ENCODE assay signal across 8 mouse cellular contexts in genomic region chrX:101429976-101430375, GRCm38 (mm10). TPM values are rescaled to one million over a fixed set of nuclear protein-coding genes. Genes with fewer than 3 reads are reported as not detected.
DNase-seq lines count a peak whose midpoint lies in the region; ATAC-seq and TF ChIP-seq lines count a peak whose summit lies in the region.

No protein-coding gene starts in this region.

- H3K4me3 ChIP-seq in gastrocnemius, adult 2 months: peak overlapping the region; percentile 88
- peak overlapping the region; percentile 63 for H3K4me3 ChIP-seq in hindbrain, embryonic 11.5 days (ENCODE audit: low read depth, low read length)
- peak overlapping the region; percentile 61 for H3K4me3 ChIP-seq in macrophage (ENCODE audit: inconsistent target)

- H3K79me2 ChIP-seq in macrophage (ENCODE audit: inconsistent target): peaks cover 53% of the 10 kb centered on the region

- H3K27ac ChIP-seq in gastrocnemius, adult 2 months: peak overlapping the region; percentile 93
- peak overlapping the region; percentile 94 for H3K27ac ChIP-seq in hindbrain, embryonic 11.5 days (ENCODE audit: low read depth, low read length)
- peak overlapping the region; percentile 89 for H3K27ac ChIP-seq in macrophage

- H3K4me1 ChIP-seq in hindbrain, embryonic 11.5 days (replicated peaks; ENCODE audit: control insufficient read depth, insufficient read depth, low read length): no peaks in the 10 kb centered on the region

- no peaks in the 10 kb centered on the region for H3K36me3 ChIP-seq in hindbrain, embryonic 11.5 days (ENCODE audit: control insufficient read depth, insufficient read depth, low read length)
- no peaks in the 10 kb centered on the region for H3K36me3 ChIP-seq in macrophage (ENCODE audit: inconsistent target)

- WGBS in hindbrain, embryonic 11.5 days: 9% methylated on average over 14 of the region's 14 CpGs
- WGBS in macrophage (ENCODE audit: missing documents): 21% methylated on average over 13 of the region's 14 CpGs

- DNase-seq in gastrocnemius, adult 2 months: no peak
- no peak for DNase-seq in gastrocnemius, postnatal 36 days
- DNase-seq in 3134 (ENCODE audit: extremely low read depth, insufficient read length, low spot score): peak; percentile 49
- DNase-seq in c-Kit-positive CD71-positive TER-119-positive erythroid progenitor cells, embryonic 14.5 days (ENCODE audit: low spot score): peak; percentile 29
- peak; percentile 59 for DNase-seq in hindbrain, embryonic 11.5 days (ENCODE audit: low spot score)
- DNase-seq in adrenal gland, postnatal 25 days: no peak
- DNase-seq in adrenal gland, adult 8-10 months: no peak

- H3K9me3 ChIP-seq in hindbrain, embryonic 11.5 days (ENCODE audit: control insufficient read depth, low read length): no peaks in the 10 kb centered on the region

- intact Hi-C loops in gastrocnemius, adult 2 months (cut with DNase I): loop anchor here (1.0 to 10.0 kb wide), 3 partner anchors 57 to 298 kb away; no protein-coding TSS in a partner anchor
- intact Hi-C loops in gastrocnemius, postnatal 36 days (cut with DNase I): loop anchor here (5.0 kb wide), 2 partner anchors 57 to 87 kb away; no protein-coding TSS in a partner anchor

- peak overlapping the region; percentile 51 for H3K4me2 ChIP-seq in hindbrain, embryonic 11.5 days (replicated peaks; ENCODE audit: low read depth, low read length)

- TF ChIP-seq CTCF in gastrocnemius, adult 2 months (IDR thresholded peaks at IDR 0.05): no peak

- ATAC-seq in hindbrain, embryonic 11.5 days (ENCODE audit: low FRiP score): peak; percentile 73

- H3K9ac ChIP-seq in hindbrain, embryonic 11.5 days (ENCODE audit: low read depth, low read length): peak overlapping the region; percentile 88

- H3K27me3 ChIP-seq in hindbrain, embryonic 11.5 days (ENCODE audit: control insufficient read depth, insufficient read depth, low read length): 0 out of 2 replicates have a peak, but pooled peaks cover 2% of the 10 kb centered on the region

RNA-seq across cellular contexts. Expression of gene Nono, which starts 0.9 kb away (rescaled TPM):
- 10 to 100 TPM; 40.0 to 42.7 TPM for total RNA-seq in gastrocnemius, adult 2 months (2021)
- 10 to 100 TPM; 38.9 to 43.4 TPM for total RNA-seq in gastrocnemius, postnatal 36 days (2021)
- polyA plus RNA-seq in hindbrain, embryonic 11.5 days (2014; fragmentation: Nextera tagmentation; extraction: Ambion mirVana): 550 and 663 TPM in 2 replicates
- total RNA-seq in macrophage (2018; cell fraction: chromatin; rRNA removed): 100 to 1,000 TPM in 23 of 26 experiments, 10 to 100 TPM in 3; 66.2 to 595 (median 270) TPM
- total RNA-seq in macrophage (2018; cell fraction: cytosol; rRNA removed): 100 to 1,000 TPM; 108 to 198 (median 150) TPM
- total RNA-seq in macrophage (2018; cell fraction: nucleus; rRNA removed): 100 to 1,000 TPM in 21 of 26 experiments, 10 to 100 TPM in 5; 74.7 to 411 (median 200) TPM
- polyA plus RNA-seq in macrophage (2018): 169 to 225 TPM (median 178 TPM) in 3 replicates
- total RNA-seq in adrenal gland, postnatal 25 days (2021): 218 and 222 TPM in 2 replicates
- total RNA-seq in adrenal gland, adult 8-10 months (2022): 100 to 1,000 TPM; 175 to 204 (median 197) TPM

RNA-seq across cellular contexts. Expression of gene Zmym3, which starts 9.3 kb away (rescaled TPM):
- total RNA-seq in gastrocnemius, adult 2 months (2021): 10 to 100 TPM in 1 of 2 experiments, 1 to 10 TPM in 1; 9.1 to 10.7 TPM
- total RNA-seq in gastrocnemius, postnatal 36 days (2021): 10 to 100 TPM in 1 of 2 experiments, 1 to 10 TPM in 1; 7.0 to 11.1 TPM
- polyA plus RNA-seq in hindbrain, embryonic 11.5 days (2014; fragmentation: Nextera tagmentation; extraction: Ambion mirVana): 20.1 and 24.2 TPM in 2 replicates
- total RNA-seq in macrophage (2018; cell fraction: chromatin; rRNA removed): 100 to 1,000 TPM in 9 of 26 experiments, 10 to 100 TPM in 16, 1 to 10 TPM in 1; 9.7 to 160 (median 76.3) TPM
- 10 to 100 TPM in 21 of 26 experiments, 1 to 10 TPM in 5; 5.9 to 23.0 (median 14.6) TPM for total RNA-seq in macrophage (2018; cell fraction: cytosol; rRNA removed)
- total RNA-seq in macrophage (2018; cell fraction: nucleus; rRNA removed): 10 to 100 TPM; 10.9 to 82.0 (median 40.1) TPM
- 11.5 to 20.5 TPM (median 15.3 TPM) in 3 replicates for polyA plus RNA-seq in macrophage (2018)
- total RNA-seq in adrenal gland, postnatal 25 days (2021): 77.9 and 131 TPM in 2 replicates
- total RNA-seq in adrenal gland, adult 8-10 months (2022): 100 to 1,000 TPM in 2 of 4 experiments, 10 to 100 TPM in 2; 87.4 to 124 (median 103) TPM

RNA-seq across cellular contexts. Expression of gene Itgb1bp2, which starts 18.9 kb away (rescaled TPM):
- total RNA-seq in gastrocnemius, adult 2 months (2021): 100 to 1,000 TPM; 121 to 175 TPM
- 100 to 1,000 TPM; 211 to 226 TPM for total RNA-seq in gastrocnemius, postnatal 36 days (2021)
- 2.8 and 3.9 TPM in 2 replicates for polyA plus RNA-seq in hindbrain, embryonic 11.5 days (2014; fragmentation: Nextera tagmentation; extraction: Ambion mirVana)
- 10 to 100 TPM in 10 of 26 experiments, 1 to 10 TPM in 15, under 1 TPM in 1; 0.99 to 22.5 (median 9.4) TPM for total RNA-seq in macrophage (2018; cell fraction: chromatin; rRNA removed)
- total RNA-seq in macrophage (2018; cell fraction: cytosol; rRNA removed): under 1 TPM in 11 of 26 experiments, not detected in 15; 0.10 to 0.44 (median 0.24) TPM
- 10 to 100 TPM in 2 of 26 experiments, 1 to 10 TPM in 22, under 1 TPM in 1, not detected in 1; 0.92 to 15.4 (median 4.5) TPM for total RNA-seq in macrophage (2018; cell fraction: nucleus; rRNA removed)
- 0.35 TPM in 1 of 3 replicates, not detected in the others for polyA plus RNA-seq in macrophage (2018)
- total RNA-seq in adrenal gland, postnatal 25 days (2021): 0.94 and 1.2 TPM in 2 replicates
- 1 to 10 TPM in 1 of 4 experiments, under 1 TPM in 3; 0.38 to 1.3 (median 0.67) TPM for total RNA-seq in adrenal gland, adult 8-10 months (2022)

RNA-seq across cellular contexts. Expression of gene Gjb1, which starts 53.8 kb away (rescaled TPM):
- under 1 TPM; 0.14 to 0.20 TPM for total RNA-seq in gastrocnemius, adult 2 months (2021)
- under 1 TPM; 0.28 to 0.57 TPM for total RNA-seq in gastrocnemius, postnatal 36 days (2021)
- polyA plus RNA-seq in hindbrain, embryonic 11.5 days (2014; fragmentation: Nextera tagmentation; extraction: Ambion mirVana): 0.29 and 0.62 TPM in 2 replicates
- not detected for total RNA-seq in macrophage (2018; cell fraction: chromatin; rRNA removed)
- total RNA-seq in macrophage (2018; cell fraction: cytosol; rRNA removed): not detected
- total RNA-seq in macrophage (2018; cell fraction: nucleus; rRNA removed): not detected
- polyA plus RNA-seq in macrophage (2018): not detected in 3 replicates
- total RNA-seq in adrenal gland, postnatal 25 days (2021): 8.5 TPM in 1 of 2 replicates, not detected in the other
- under 1 TPM in 1 of 4 experiments, not detected in 3; 0.48 TPM for total RNA-seq in adrenal gland, adult 8-10 months (2022)

Comparison
In these comparisons a context has a peak if more than half of its experiments do, and no peak if none do; other contexts are left out.
1. DNase-seq: peak in 3134 (single experiment), c-Kit-positive CD71-positive TER-119-positive erythroid progenitor cells, embryonic 14.5 days (single experiment) and hindbrain, embryonic 11.5 days (single experiment); none in gastrocnemius, adult 2 months (single experiment), gastrocnemius, postnatal 36 days (0 of 2), adrenal gland, postnatal 25 days (single experiment) and adrenal gland, adult 8-10 months (single experiment).
2. RNA of gene Itgb1bp2, which starts 18.9 kb away (total RNA-seq): 211 to 226 TPM in gastrocnemius, postnatal 36 days and 121 to 175 TPM in gastrocnemius, adult 2 months; 0.38 to 1.3 TPM in adrenal gland, adult 8-10 months and 0.94 to 1.2 TPM in adrenal gland, postnatal 25 days; every median in the first group is over 10 times any median in the second.
3. Peak in every context shown above with its lines, with median percentiles within 50 percentile points of each other: H3K27ac ChIP-seq and H3K4me3 ChIP-seq.